8 mouse cellular contexts compared by ENCODE assay signal in the genomic region with DNA sequence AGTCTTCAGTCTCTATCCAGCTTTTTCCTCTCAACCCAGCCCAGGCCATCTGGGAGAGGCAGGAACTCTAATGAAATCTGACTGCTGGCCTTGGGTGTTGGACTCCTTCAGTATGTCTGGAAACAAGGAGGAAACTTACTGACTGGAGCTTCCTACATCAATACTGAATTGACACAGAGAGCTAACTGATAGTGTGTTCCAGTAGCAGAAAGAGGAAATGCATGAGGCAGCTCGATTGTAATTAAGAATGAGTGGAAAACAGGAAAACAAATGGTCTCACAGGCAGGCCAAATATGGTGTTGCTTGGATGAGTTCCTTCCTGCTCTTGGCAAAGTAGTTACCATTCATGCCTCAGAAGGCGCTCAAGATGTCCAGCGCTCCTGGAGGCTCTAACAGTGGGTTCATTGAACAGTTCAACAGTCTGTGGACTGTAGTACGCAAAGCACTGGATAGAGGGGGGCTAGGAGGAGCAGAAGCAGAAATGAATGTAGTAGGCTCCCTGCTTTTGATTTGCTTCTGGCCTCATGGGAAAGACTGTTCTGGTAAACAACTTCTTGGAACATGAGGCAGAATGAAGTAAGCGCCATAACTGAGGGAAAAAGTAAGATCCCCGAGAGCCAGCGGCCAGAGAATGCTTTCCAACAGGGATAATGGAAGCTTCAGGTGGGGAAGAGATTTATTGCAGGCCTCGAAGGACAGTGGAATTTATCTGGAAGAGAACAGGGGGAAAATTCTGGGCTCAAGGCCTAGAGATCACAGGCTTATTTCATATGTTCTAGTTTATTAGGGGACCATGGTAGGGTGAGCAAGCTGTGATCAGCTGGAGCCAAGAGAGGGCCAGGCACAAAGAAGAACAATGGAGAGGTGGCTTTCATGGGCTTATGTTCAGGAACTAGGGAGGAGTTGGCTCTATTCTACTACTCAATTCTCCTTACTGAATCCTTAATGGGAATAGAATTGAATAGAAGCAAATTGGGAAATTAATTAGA.
A peak's percentile ranks its signal among the peaks of the same experiment; 100 is the strongest.
DNase-seq lines count a peak whose midpoint lies in the region; ATAC-seq lines count a peak whose summit lies in the region.

No protein-coding gene starts in this region.

- WGBS in hindbrain, embryonic 16.5 days: 79% methylated on average over 8 of the region's 8 CpGs

- H3K4me2 ChIP-seq in hindbrain, embryonic 16.5 days (ENCODE audit: low read length): no peak overlapping the region

- H3K27ac ChIP-seq in hindbrain, embryonic 16.5 days (ENCODE audit: low read depth, low read length): peak overlapping the region; percentile 48

- no peak overlapping the region for H3K9ac ChIP-seq in hindbrain, embryonic 16.5 days (ENCODE audit: low read depth, low read length)

- peak; percentile 97 for ATAC-seq in hindbrain, embryonic 16.5 days
- no peak for ATAC-seq in megakaryocyte-erythroid progenitor cell, adult 5-6 weeks (replicated peaks; ENCODE audit: low FRiP score, low TSS enrichment, poor library complexity, severe bottlenecking)

- no peak overlapping the region for H3K4me3 ChIP-seq in hindbrain, embryonic 16.5 days (ENCODE audit: low read length)

- no peaks in the 10 kb centered on the region for H3K27me3 ChIP-seq in hindbrain, embryonic 16.5 days (replicated peaks; ENCODE audit: control insufficient read depth, insufficient read depth, low read length)

- H3K9me3 ChIP-seq in hindbrain, embryonic 16.5 days (ENCODE audit: control insufficient read depth, low read length): no peaks in the 10 kb centered on the region

- peak; percentile 49 for DNase-seq in kidney, adult 11 months
- no peak for DNase-seq in kidney, adult 18-20 months
- peak; percentile 48 for DNase-seq in fibroblast of lung, adult 2 months (ENCODE audit: low read depth)
- DNase-seq in left cerebral cortex, postnatal 4 days: peak; percentile 21
- DNase-seq in ovary, adult 18-20 months (ENCODE audit: low spot score): no peak
- no peak for DNase-seq in adrenal gland, adult 18-20 months (ENCODE audit: low spot score in 2 of 2)

- no peaks in the 10 kb centered on the region for H3K36me3 ChIP-seq in hindbrain, embryonic 16.5 days (ENCODE audit: control insufficient read depth, insufficient read depth, low read length)

- no peaks in the 10 kb centered on the region for H3K4me1 ChIP-seq in hindbrain, embryonic 16.5 days (ENCODE audit: control insufficient read depth, insufficient read depth, low read depth, low read length)

- intact Hi-C loops in left cerebral cortex, postnatal 4 days (cut with DNase I): no loop called here

Comparison
In these comparisons a context has a peak if more than half of its experiments do, and no peak if none do; other contexts are left out.
1. DNase-seq: peak in kidney, adult 11 months (single experiment), fibroblast of lung, adult 2 months (single experiment) and left cerebral cortex, postnatal 4 days (single experiment); none in kidney, adult 18-20 months (single experiment), ovary, adult 18-20 months (single experiment) and adrenal gland, adult 18-20 months (0 of 2).